Mouse (Mus musculus): ENCODE data around the gene Ifrd2. TPM values are rescaled to one million over a fixed set of nuclear protein-coding genes. Genes with fewer than 3 reads are reported as not detected.

The Ifrd2 gene
- polyA plus RNA-seq (2014; fragmentation: Nextera tagmentation; extraction: Ambion mirVana) = 11.2 and 16.5 TPM in 2 replicates

- Histone ChIP-seq H3K27ac (no peak within 1 kb of the TSS), H3K4me1 (replicated peaks; ENCODE audit: control insufficient read depth, insufficient read depth, low read length) (peaks cover 9% of the 10 kb centered on the region), H3K4me2 (replicated peaks) (peak within 1 kb of the TSS; percentile 90), H3K9ac (peak within 1 kb of the TSS; percentile 51), H3K36me3 (replicated peaks; ENCODE audit: control insufficient read depth, insufficient read depth) (peaks cover 21% of the 10 kb centered on the region), H3K9me3 (ENCODE audit: control insufficient read depth, low read length) (no peaks in the 10 kb centered on the region), H3K27me3 (ENCODE audit: control insufficient read depth, insufficient read depth, low read length) (no peaks in the 10 kb centered on the region), H3K4me3 (replicated peaks; ENCODE audit: low read length) (peak within 1 kb of the TSS; percentile 59)
- ATAC-seq (ENCODE audit: low FRiP score) (peak; percentile 98), DNase-seq (ENCODE audit: low spot score) (peak; percentile 97)
- WGBS = 14% methylated on average over 46 of the region's 46 CpGs
Observed at GRCm38 (mm10) chr9:107586974-107587832, at the start of gene Ifrd2. Ifrd2 (plus strand) TSS chr9:107587642.

- DNase-seq (ENCODE audit: low spot score) = no peak
- Histone ChIP-seq H3K27ac (no peak overlapping the region), H3K4me1 (replicated peaks; ENCODE audit: control insufficient read depth, insufficient read depth, low read length) (peaks cover 42% of the 10 kb centered on the region), H3K36me3 (replicated peaks; ENCODE audit: control insufficient read depth, insufficient read depth) (peaks cover 36% of the 10 kb centered on the region), H3K9ac (no peak overlapping the region), H3K9me3 (ENCODE audit: control insufficient read depth, low read length) (no peaks in the 10 kb centered on the region), H3K27me3 (ENCODE audit: control insufficient read depth, insufficient read depth, low read length) (no peaks in the 10 kb centered on the region), H3K4me3 (replicated peaks; ENCODE audit: low read length) (no peak overlapping the region), H3K4me2 (replicated peaks) (no peak overlapping the region)
- no peak for ATAC-seq (ENCODE audit: low FRiP score)
- 96% methylated on average over 7 of the region's 7 CpGs for WGBS
Observed at GRCm38 (mm10) chr9:107538231-107538630, 49.2 kb upstream of the Ifrd2 start.

GRCm38 (mm10) chr9:107538711-107539110 lies 48.7 kb upstream of the Ifrd2 start:
- H3K9me3 ChIP-seq (ENCODE audit: control insufficient read depth, low read length) = no peaks in the 10 kb centered on the region
- H3K27me3 ChIP-seq (ENCODE audit: control insufficient read depth, insufficient read depth, low read length) = no peaks in the 10 kb centered on the region
- no peak overlapping the region for H3K4me3 ChIP-seq (replicated peaks; ENCODE audit: low read length)
- DNase-seq (ENCODE audit: low spot score) (no peak), ATAC-seq (ENCODE audit: low FRiP score) (no peak)
- no peak overlapping the region for H3K27ac ChIP-seq
- H3K4me2 ChIP-seq (replicated peaks) = no peak overlapping the region
- peaks cover 36% of the 10 kb centered on the region for H3K36me3 ChIP-seq (replicated peaks; ENCODE audit: control insufficient read depth, insufficient read depth)
- H3K9ac ChIP-seq = no peak overlapping the region
- peaks cover 42% of the 10 kb centered on the region for H3K4me1 ChIP-seq (replicated peaks; ENCODE audit: control insufficient read depth, insufficient read depth, low read length)
- 97% methylated on average over 3 of the region's 3 CpGs for WGBS

- ATAC-seq (ENCODE audit: low FRiP score) (no peak), DNase-seq (ENCODE audit: low spot score) (no peak)
- no peaks in the 10 kb centered on the region for H3K9me3 ChIP-seq (ENCODE audit: control insufficient read depth, low read length)
- no peak overlapping the region for H3K4me2 ChIP-seq (replicated peaks)
- 92% methylated on average over 8 of the region's 8 CpGs for WGBS
- no peak overlapping the region for H3K27ac ChIP-seq
- H3K36me3 ChIP-seq (replicated peaks; ENCODE audit: control insufficient read depth, insufficient read depth) = peaks cover 47% of the 10 kb centered on the region
- H3K4me1 ChIP-seq (replicated peaks; ENCODE audit: control insufficient read depth, insufficient read depth, low read length) = peaks cover 42% of the 10 kb centered on the region
- no peak overlapping the region for H3K9ac ChIP-seq
- H3K4me3 ChIP-seq (replicated peaks; ENCODE audit: low read length) = no peak overlapping the region
- no peaks in the 10 kb centered on the region for H3K27me3 ChIP-seq (ENCODE audit: control insufficient read depth, insufficient read depth, low read length)
Observed at GRCm38 (mm10) chr9:107539940-107540339, 47.5 kb upstream of the Ifrd2 start.

- peaks cover 51% of the 10 kb centered on the region for H3K36me3 ChIP-seq (replicated peaks; ENCODE audit: control insufficient read depth, insufficient read depth)
- no peaks in the 10 kb centered on the region for H3K27me3 ChIP-seq (ENCODE audit: control insufficient read depth, insufficient read depth, low read length)
- H3K27ac ChIP-seq = no peak overlapping the region
- DNase-seq (ENCODE audit: low spot score) (no peak), ATAC-seq (ENCODE audit: low FRiP score) (no peak)
- no peaks in the 10 kb centered on the region for H3K9me3 ChIP-seq (ENCODE audit: control insufficient read depth, low read length)
- H3K4me3 ChIP-seq (replicated peaks; ENCODE audit: low read length) = peak overlapping the region; percentile 49
- H3K4me1 ChIP-seq (replicated peaks; ENCODE audit: control insufficient read depth, insufficient read depth, low read length) = peaks cover 37% of the 10 kb centered on the region
- peak overlapping the region; percentile 62; the same call in 1 of the 2 replicates for H3K9ac ChIP-seq
- H3K4me2 ChIP-seq (replicated peaks) = peak overlapping the region; percentile 84
- 61% methylated on average over 4 of the region's 4 CpGs for WGBS
Observed at GRCm38 (mm10) chr9:107540420-107540819, 47.0 kb upstream of the Ifrd2 start.

- DNase-seq (ENCODE audit: low spot score) (no peak), ATAC-seq (ENCODE audit: low FRiP score) (no peak)
- WGBS = 30% methylated on average over 10 of the region's 10 CpGs
- Histone ChIP-seq H3K4me3 (replicated peaks; ENCODE audit: low read length) (peak overlapping the region; percentile 49), H3K4me1 (replicated peaks; ENCODE audit: control insufficient read depth, insufficient read depth, low read length) (peaks cover 32% of the 10 kb centered on the region), H3K9ac (peak overlapping the region; percentile 62), H3K36me3 (replicated peaks; ENCODE audit: control insufficient read depth, insufficient read depth) (peaks cover 51% of the 10 kb centered on the region), H3K27me3 (ENCODE audit: control insufficient read depth, insufficient read depth, low read length) (no peaks in the 10 kb centered on the region), H3K9me3 (ENCODE audit: control insufficient read depth, low read length) (no peaks in the 10 kb centered on the region), H3K27ac (peak overlapping the region; percentile 4; the same call in 1 of the 2 replicates), H3K4me2 (replicated peaks) (peak overlapping the region; percentile 84)
Observed at GRCm38 (mm10) chr9:107541005-107541404, 46.4 kb upstream of the Ifrd2 start.

GRCm38 (mm10) chr9:107541474-107542351 lies 45.7 kb upstream of the Ifrd2 start, which contains the start of the genes Cyb561d2 and Nprl2:
Cyb561d2 (minus strand) TSS chr9:107542193.
Nprl2 (plus strand) TSS chr9:107542226.
- H3K4me3 ChIP-seq (replicated peaks; ENCODE audit: low read length) = peak within 1 kb of the TSS; percentile 49
- no peaks in the 10 kb centered on the region for H3K27me3 ChIP-seq (ENCODE audit: control insufficient read depth, insufficient read depth, low read length)
- peaks cover 28% of the 10 kb centered on the region for H3K4me1 ChIP-seq (replicated peaks; ENCODE audit: control insufficient read depth, insufficient read depth, low read length)
- peak; percentile 94 for DNase-seq (ENCODE audit: low spot score)
- 1% methylated on average over 46 of the region's 46 CpGs for WGBS
- H3K27ac ChIP-seq = peak within 1 kb of the TSS; percentile 22; the same call in 1 of the 2 replicates
- H3K9me3 ChIP-seq (ENCODE audit: control insufficient read depth, low read length) = no peaks in the 10 kb centered on the region
- peaks cover 51% of the 10 kb centered on the region for H3K36me3 ChIP-seq (replicated peaks; ENCODE audit: control insufficient read depth, insufficient read depth)
- ATAC-seq (ENCODE audit: low FRiP score) = peak; percentile 89
- H3K9ac ChIP-seq = peak within 1 kb of the TSS; percentile 62
- H3K4me2 ChIP-seq (replicated peaks) = peak within 1 kb of the TSS; percentile 84

- Histone ChIP-seq H3K27me3 (ENCODE audit: control insufficient read depth, insufficient read depth, low read length) (no peaks in the 10 kb centered on the region), H3K4me1 (replicated peaks; ENCODE audit: control insufficient read depth, insufficient read depth, low read length) (peaks cover 29% of the 10 kb centered on the region), H3K9ac (peak overlapping the region; percentile 62), H3K9me3 (ENCODE audit: control insufficient read depth, low read length) (no peaks in the 10 kb centered on the region), H3K36me3 (replicated peaks; ENCODE audit: control insufficient read depth, insufficient read depth) (peaks cover 48% of the 10 kb centered on the region), H3K4me3 (replicated peaks; ENCODE audit: low read length) (peak overlapping the region; percentile 49), H3K27ac (peak overlapping the region; percentile 22; the same call in 1 of the 2 replicates), H3K4me2 (replicated peaks) (peak overlapping the region; percentile 84)
- DNase-seq (ENCODE audit: low spot score) = no peak
- ATAC-seq (ENCODE audit: low FRiP score) = peak; percentile 24
- 1% methylated on average over 11 of the region's 11 CpGs for WGBS
Observed at GRCm38 (mm10) chr9:107542352-107542686, 45.1 kb upstream of the Ifrd2 start.

- DNase-seq (ENCODE audit: low spot score) (no peak), ATAC-seq (ENCODE audit: low FRiP score) (no peak)
- peak overlapping the region; percentile 49 for H3K4me3 ChIP-seq (replicated peaks; ENCODE audit: low read length)
- no peaks in the 10 kb centered on the region for H3K27me3 ChIP-seq (ENCODE audit: control insufficient read depth, insufficient read depth, low read length)
- H3K9me3 ChIP-seq (ENCODE audit: control insufficient read depth, low read length) = no peaks in the 10 kb centered on the region
- H3K4me2 ChIP-seq (replicated peaks) = peak overlapping the region; percentile 84
- WGBS = 50% methylated on average over 8 of the region's 8 CpGs
- peaks cover 32% of the 10 kb centered on the region for H3K4me1 ChIP-seq (replicated peaks; ENCODE audit: control insufficient read depth, insufficient read depth, low read length)
- peak overlapping the region; percentile 62 for H3K9ac ChIP-seq
- H3K27ac ChIP-seq = no peak overlapping the region
- H3K36me3 ChIP-seq (replicated peaks; ENCODE audit: control insufficient read depth, insufficient read depth) = peaks cover 44% of the 10 kb centered on the region
Observed at GRCm38 (mm10) chr9:107542721-107543120, 44.7 kb upstream of the Ifrd2 start.

Data from hindbrain, embryonic 14.5 days (tissue).